Mouse (Mus musculus): Measurements from ENCODE around the gene Poc1a. TPM values are rescaled to one million over a fixed set of nuclear protein-coding genes. Genes with fewer than 3 reads are reported as not detected.

Gene Poc1a
- total RNA-seq, 2 experiments from 2014 or later, result 3.2 to 4.3 TPM

DNA sequence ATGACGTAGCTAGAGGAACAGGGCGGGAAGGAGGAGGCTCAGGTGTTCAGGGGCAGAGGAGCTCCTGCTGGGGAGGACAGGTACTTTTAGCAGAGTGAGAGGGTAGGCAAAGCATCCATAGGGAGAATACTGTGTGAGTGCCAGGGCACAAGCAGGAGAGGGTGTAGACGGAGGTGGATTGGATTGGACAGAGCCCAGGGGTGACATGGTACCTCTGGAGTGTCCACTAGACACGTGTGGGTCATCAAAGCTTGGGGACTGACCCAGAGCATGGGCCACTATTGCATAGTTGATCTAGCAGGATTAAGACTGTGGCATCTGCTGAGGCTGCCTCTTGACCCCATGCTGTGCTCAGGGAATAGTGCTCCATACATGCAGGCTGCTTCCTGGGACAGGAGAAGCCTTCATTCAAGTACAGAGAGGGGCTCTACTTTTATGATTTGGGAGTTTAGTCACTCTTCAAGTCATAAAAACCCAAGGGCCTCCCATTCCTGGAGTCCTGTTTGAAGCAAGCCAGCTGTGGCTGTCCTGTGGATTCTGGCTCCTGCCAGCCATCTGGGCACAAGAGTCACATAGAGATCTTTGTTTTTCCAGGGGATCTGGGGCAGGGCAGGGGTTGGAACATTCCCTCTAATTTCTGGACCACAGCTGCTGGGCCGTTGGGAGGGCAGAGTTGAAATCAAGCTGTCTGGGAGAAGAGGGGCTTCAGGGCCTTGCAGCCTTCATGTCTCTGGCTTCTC, 48.1 kb downstream of the Poc1a start:
- no peak for DNase-seq (ENCODE audit: low spot score in 2 of 2)

DNA sequence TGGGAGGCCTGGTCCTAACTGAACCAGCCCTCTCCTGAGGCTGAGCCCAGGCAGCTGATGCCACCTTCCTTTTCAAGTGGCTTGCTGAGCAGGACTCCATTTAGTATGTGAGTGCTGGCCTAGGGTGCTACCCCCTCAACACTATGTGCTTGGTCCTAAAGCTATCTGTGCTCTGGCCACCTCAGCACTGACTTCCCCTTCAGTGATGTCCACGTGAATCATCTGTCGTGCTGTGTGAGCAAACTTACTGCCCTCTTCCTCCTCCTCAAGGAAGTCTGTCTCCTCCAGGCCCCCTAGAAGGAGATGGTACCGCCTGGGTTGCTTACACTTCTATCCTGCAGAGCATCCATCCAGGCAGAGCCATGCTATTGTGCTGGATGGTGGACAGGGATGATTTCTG, 51.9 kb downstream of the Poc1a start:
- DNase-seq (ENCODE audit: low spot score in 2 of 2), result no peak

DNA sequence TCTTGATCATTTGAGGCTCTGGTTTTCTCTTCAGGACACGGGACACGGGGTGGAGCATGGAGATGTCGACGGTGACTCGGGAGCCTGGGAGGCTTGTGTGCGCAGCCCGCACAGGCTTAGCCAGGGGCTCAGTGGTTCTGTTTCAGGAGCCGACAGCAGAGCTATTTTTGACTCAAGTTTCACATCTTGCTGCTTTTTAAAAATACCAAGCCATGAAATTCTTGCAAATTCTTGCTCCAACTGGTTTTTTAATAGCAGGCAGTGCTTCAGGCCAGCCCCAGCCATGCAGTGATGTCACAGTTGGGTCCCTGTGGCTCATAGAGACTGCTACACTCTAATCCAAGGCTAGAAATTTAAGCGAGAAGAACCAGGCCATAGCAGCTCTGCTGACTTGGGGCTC, 56.8 kb downstream of the Poc1a start:
- DNase-seq (ENCODE audit: low spot score in 2 of 2), result no peak

DNA sequence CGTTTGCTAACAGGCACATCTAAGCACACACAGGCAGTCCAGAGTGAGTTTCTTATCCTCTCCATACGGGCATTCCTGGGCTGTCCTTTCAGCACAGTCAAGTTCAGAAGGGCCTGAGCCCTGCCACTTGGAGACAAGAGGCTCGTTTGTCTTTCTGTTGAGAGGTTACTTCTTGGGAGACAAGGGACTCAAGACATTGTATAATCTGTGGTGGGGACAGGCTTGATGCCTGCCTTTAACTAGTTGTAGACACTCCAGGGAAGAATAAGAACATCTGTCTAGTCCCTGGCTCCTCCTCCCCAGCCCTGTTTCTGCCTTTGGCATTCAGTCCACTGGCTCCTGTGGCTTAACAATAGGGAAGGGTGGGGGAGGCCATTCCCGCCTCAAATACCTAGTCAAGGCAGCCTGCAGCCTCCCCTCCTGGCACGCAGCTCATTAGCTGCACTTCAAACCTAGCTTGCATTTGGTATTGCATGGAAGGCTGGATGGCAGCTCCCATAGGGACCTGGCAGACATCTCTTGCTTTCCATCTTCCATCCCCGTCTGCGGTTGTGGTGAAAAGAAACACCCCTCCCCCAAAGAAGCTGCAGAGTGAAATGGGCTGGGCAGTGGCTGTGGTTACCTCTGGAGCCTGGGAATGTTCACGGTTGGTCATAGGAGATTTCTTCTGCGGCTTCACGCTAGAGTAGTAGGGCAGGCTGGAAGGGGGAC, 57.8 kb downstream of the Poc1a start:
- DNase-seq (ENCODE audit: low spot score in 2 of 2), result no peak

DNA sequence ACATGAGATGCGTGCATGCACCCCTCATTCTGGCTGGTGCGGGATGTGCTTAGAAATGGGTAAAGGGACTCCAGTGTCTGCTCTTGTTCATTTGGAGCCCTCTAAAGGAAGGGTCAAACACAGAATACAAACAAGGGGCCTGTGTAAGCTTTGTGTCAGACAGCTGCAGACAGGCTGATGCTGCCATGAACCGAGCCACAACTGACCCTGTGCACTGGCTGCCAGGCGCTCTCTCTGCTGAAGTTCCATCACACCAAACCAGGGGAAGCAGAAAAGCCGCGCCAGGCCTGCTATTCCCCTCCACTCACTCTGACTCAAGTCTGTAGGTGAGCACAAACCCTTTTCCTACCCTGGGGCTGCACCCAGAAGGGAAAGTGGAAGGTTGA, 58.3 kb downstream of the Poc1a start:
- DNase-seq (ENCODE audit: low spot score in 2 of 2), result no peak

DNA sequence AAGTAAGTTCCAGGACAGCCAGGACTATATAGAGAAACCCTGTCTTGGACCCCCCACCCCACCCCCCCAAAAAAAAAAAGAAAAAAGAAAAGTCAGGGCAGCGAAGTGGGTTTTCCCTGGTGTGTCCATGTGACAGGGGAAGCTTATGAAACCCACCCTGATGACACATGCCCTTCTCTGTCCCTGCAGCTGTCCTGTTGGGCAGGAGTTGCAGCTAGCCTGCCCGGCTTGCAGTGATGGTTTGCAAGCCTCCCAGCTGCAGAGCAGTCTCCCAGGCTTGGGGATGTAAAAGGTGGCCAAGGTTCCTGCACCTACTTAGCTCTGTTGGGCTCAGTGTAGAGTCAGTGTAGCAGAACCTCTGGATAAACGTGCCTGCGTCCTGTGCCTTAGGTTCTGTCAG, 58.9 kb downstream of the Poc1a start:
- DNase-seq (ENCODE audit: low spot score in 2 of 2), result no peak

DNA sequence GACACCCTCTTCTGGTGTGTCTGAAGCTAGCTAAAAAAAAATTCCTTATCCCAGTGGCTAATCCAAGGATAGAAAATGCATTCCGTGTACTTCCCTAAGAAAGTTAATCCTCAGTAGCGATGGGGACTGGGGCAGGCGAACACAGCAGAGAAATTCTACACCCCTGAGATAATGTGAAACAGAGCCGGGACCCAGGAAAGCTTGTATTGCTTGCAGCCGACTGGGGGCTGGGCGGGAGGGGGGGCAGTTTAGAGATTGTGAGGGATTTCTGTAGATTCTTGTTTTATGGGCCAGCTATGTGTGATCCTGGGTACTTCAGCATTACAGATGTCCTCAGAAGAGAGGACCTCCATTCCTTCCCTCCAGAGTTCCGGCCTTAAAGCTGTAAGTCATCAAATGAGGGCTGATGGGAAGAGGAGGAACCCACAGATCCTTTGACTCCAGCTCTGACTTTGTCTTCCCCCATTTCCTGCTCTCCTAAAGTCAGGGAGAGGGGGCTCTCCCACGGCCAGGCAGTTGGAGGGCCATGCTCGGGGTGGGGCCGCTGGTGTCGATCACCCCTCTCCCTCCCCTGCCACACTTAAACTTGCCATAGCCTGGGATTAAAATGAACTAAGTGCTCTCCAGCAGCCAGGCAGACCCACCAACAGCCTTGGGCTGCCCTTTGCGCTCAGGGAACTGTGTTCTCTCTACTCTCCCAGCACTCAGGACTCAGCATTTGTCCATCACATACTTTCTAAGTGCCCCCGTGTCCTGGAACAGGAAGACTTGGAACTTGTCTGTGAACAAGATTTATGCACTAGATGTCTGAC, 59.8 kb downstream of the Poc1a start:
- no peak for DNase-seq (ENCODE audit: low spot score in 2 of 2)

DNA sequence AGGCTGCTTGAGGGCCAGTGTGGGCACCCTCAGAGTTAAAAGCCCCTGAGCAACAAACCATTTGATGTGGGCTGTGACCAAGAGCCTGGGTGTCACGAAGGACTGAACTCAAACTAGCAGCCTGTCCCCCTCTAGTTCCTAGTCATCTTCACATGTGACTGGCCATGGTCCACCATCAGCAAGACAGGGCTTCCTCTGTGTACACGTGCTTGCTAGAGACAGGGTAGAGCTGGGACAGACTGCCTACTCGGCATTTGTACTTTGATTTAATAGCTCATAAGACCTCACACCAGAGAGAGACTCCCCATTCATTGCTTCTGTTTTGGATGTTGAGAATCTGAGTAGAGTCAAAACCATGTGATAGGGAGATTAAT, 60.4 kb downstream of the Poc1a start:
- no peak for DNase-seq (ENCODE audit: low spot score in 2 of 2)

DNA sequence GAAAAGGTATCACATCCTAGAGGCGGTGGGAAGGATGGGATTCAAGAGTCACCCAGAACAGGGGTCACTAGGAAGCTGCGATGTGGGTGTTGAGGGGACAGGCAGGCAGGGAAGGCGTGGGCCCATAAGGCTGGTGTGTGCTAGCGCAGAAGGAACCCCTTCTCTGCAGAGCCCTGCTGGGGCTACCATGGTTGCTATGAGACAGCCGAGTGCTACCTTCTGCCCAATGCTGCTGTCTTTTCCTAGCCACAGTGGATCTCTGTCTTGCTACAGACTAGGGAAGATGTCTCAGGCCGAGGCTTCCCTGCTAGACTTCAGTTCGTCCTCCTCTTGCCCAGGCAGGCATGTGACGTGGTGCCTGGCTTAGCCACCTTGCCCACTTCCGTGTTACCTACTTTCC, 61.7 kb downstream of the Poc1a start:
- no peak for DNase-seq (ENCODE audit: low spot score in 2 of 2)

DNA sequence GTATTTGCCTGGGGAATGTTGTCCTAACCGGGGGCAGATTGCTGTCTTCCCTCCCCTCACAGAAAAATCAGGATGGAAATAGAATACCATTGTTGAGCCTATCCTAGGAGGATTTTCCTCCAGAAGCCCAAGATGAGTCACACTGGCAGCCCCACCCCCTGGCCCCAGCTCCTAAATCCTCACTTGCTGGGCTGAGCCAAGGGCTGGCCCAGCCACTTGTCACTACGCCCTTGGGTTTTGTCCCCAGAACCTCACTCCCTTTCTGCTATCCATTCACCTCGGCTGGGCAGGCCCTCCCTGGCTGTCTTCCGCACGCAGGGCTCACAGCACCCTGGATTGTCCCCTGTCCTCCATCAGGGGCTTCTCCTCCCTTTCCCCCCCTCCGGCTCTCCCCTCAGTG, 64.3 kb downstream of the Poc1a start:
- peak; percentile 59 to 60 for DNase-seq (ENCODE audit: low spot score in 2 of 2)

DNA sequence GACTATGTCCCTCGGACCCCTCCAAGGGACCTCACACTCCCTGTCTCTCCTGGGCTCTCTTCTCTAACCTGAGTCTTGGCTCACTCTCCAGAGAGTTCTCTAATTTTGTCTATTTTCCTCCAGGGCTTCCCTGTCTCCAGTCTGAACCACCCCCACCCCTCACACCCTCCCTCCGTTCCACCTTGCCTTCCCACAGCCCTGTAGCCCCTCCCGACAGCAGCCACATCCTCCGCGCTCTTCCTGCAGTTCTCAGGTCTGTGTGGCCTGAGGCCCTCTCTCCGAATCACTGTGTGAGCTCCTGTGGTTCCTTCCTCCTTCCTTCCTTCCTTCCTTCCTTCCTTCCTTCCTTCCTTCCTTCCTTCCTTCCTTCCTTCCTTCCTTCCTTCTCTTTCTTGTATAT, 64.8 kb downstream of the Poc1a start:
- DNase-seq (ENCODE audit: low spot score in 2 of 2), result no peak

DNA sequence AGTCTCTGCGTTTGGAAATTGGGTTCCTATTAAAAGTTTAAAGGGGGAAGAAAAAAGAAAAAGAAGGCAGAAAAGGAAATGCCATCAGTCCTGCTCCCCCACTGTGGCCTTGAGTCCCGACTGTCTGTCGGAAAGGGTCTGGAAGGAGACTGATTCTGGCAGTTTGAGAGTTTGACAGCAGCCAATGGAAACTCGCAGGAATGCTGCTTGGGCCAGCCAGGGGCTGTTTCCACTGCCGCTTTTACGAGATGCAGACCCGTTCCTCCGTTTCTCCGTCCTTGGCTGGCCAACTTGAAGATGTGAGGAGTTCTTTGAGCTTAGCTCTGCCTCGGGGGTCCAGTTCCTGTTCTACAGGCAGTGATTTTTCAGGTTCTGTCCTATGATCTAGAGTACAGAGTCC, 67.4 kb downstream of the Poc1a start:
- no peak for DNase-seq (ENCODE audit: low spot score in 2 of 2)

DNA sequence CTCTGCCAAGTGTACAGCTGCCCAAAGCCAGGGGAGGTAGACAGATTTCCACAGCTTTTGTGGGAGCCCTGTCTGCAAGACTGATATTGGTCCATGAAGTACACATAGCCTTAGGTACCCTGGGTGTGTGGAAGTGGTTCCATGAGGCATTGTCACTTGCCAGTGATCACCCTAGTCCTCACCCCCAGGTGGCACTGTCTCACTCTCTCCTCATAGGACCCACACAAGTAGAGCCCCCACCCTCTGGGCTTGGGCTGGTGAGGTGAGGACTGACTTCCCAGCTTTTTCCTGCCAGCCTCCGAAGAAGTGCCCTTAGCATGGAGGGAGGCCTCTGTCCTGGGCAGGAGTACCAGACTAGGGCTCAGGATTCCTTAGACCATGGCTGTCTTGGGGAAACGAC, 68.2 kb downstream of the Poc1a start:
- DNase-seq (ENCODE audit: low spot score in 2 of 2), result peak in 1 of 2 experiments; percentile 37

DNA sequence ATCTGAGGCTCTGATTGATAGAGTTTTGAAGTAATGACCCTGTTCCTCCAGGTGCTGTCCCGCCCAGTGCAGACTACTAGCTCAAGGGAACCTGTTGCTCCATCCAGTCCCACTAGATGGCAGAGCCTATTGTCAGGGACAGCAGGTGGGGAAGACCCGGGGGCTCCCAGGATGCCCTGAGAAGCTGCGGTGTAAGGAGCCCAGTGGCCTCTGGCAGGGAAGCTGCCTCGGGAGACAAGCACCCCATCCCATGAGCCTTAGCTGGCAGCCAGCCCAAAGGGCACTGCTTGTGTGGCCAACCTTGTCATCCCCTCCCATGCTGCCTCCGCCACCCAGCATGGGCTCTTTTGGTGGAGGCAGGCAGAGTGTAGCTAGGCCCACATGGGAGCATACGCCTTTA, 70.3 kb downstream of the Poc1a start:
- DNase-seq (ENCODE audit: low spot score in 2 of 2), result no peak

DNA sequence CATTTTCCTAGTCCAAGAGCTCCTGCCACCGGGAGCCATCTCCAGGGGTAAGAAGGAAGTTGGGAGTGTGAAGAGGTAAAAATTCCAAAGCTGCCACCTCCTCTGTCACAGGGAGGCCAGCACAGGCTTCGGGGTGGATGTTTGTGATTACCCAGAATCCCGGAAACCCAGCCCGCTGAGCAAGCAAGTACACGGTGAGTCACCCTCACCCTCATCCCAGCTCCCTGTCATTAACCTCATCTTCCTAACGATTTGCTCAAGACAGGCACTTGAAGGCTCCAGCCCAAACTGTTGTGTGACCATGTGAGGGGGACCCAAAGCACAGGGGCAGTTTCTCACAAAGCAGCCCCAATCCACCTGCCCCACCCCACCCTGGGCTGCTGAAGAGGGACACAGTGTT, 72.9 kb downstream of the Poc1a start:
- DNase-seq (ENCODE audit: low spot score in 2 of 2), result no peak

DNA sequence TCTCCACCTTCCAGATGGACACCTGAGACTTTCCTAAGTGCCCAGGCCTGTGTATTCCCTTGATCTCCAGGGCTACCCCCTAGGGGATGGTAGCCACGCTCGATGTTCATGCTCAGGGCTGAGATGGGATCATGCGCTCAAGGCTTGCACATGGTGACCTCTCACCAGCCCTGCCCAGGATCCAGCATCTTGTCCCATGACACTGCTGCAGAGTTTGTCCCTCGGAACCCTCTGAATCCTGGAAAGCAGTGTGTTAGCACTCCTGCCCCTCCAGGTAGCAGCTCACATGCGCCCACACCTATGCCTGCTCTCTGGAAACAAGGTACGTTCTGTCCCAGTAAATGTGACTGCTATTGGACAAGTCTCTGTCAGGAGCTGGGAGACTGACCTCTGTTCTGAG, 73.9 kb downstream of the Poc1a start:
- no peak for DNase-seq (ENCODE audit: low spot score in 2 of 2)

DNA sequence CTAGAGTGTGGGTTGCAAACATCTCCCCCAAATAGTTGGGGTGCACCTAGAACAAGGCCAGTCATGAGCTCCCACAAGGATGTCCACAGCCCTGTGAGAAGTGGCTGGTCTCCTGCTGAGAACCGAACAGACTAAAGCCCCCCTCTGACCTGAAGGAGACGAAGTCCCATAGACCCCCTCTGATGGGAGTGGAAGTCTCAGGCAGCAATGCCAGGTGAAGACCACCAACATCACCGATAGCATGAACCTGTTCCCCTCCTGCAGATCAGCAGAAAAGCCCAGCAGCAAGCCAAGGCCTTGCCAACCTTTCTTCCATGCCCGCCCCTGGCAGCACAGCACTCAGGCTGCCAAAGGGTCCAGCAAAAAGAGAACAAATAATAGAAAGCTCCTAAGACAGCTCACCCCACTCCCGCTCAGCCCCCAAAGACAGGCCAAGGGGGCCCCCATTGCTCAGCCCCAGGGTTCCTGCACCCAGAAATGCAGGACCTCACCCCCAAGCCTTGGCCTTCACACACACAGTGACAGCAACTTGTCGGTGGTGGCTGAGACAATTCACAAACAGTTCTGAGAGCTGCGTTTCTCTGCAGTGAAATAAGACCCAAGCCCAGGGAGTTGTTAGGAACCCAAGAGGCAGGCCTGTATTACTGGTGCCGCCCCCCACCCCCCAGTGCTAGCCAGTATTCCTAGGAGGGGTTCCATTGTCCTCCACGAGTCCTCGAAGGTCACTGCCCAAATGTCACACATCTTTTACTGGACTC, 74.5 kb downstream of the Poc1a start:
- DNase-seq (ENCODE audit: low spot score in 2 of 2), result no peak

DNA sequence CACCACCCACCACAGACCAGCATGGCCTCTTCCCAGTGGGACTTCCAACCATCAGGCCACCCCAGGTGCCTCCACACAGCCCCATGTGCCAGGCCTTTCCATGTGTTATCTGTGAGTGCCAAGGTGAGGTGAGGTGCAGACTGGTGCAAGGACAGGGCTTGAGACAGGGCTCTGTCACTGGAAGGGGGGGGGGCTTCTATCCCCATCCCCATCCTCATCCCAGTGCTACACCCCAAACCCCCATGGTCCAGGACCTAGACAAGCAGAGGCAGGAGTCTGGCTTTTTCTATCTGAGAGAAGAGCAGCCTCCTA, 75.1 kb downstream of the Poc1a start:
- DNase-seq (ENCODE audit: low spot score in 2 of 2), result no peak

DNA sequence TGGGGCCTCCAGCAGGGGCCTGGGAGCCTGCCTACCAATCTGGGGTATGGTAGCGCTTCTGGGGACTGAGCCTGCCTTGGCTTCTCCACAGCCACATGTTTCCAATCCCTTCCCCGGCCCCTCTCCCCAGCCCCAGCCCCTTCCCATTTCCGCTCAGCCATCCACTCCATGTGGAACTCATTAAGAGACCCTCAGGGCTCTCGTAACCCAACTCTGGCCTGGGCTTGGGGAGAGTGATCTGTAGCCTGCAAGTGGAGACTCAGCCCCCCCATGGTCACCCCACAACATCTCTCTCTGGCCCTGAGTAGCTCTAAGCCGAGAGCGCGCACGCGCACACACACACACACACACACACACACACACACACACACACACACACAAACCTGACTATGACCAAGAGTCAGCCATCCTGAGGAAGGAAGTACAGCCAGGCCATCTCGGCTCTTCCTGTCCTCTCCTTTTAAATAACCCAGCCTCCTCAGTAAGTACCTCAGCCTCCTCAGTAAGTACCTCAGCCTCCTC, 75.5 kb downstream of the Poc1a start:
- no peak for DNase-seq (ENCODE audit: low spot score in 2 of 2)

DNA sequence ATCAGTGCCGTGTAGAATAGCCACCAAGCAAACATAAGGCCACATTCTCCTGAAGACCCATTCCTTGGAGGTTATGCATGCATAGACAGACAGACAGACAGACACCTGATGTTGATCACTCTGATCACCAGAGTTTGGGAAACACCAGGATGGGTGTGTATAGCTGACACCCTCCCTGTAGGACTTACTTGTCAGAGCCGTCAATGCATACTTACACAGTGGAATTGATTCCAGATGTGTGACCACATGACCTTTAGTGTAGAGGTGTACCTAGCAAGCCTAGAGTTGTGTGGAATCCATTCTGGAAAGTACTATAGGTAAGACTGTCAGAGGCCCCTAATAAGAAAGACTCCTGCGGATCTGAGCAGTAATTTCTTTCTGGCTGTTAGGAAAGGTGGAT, 76.3 kb downstream of the Poc1a start:
- no peak for DNase-seq (ENCODE audit: low spot score in 2 of 2)

DNA sequence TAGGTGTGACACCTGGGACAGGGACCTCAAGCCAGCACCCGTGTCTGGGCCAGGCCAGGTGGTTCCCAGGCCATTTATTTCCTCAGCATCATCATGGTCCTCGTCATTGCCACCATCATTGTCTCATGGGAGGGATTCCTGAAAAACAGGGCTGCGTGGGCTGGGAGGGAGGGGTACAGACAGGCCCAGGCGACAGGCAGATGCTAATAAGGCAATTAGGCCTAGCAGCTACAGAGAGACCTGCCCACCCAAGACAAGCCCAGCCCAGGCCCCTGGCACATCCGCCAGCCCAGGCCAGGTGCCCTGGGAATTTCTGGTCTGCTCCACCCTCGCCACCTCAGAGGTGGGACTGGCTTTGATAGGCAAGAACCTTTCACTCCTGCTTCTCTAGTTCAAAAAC, 78.4 kb downstream of the Poc1a start:
- no peak for DNase-seq (ENCODE audit: low spot score in 2 of 2)

Measured in adrenal gland, adult 18-20 months (tissue).